Mouse (Mus musculus) neural tube, embryonic 13.5 days (tissue): ENCODE measurements at regions not wholly inside any gene's neighbourhood (a gene's known extent, or its start where the extent isn't known, plus 50 kb on each side); places are given as distances from the start of the nearest gene placed in this dataset.
A peak's percentile ranks its signal among the peaks of the same experiment; 100 is the strongest.

ENCODE experiments used
- ATAC-seq: fragments of 200-750 bp; cut with Nextera tagmentation; 2 replicates; pipeline ENCODE4 v1.8.0; 2017; ENCODE audit warnings: low read depth, mild to moderate bottlenecking, moderate TSS enrichment, moderate library complexity
- H3K27ac ChIP-seq: fragments of 300-500 bp; sonication (generic); replicated peaks from 2 replicates; pipeline ENCODE4 v1.5.1; 2015; ENCODE audit warnings: moderate library complexity, mild to moderate bottlenecking, inconsistent platforms
- H3K27me3 ChIP-seq: fragments of 300-500 bp; sonication (generic); 2 replicates; pipeline ENCODE4 v1.6.1; 2015; ENCODE audit warnings: mild to moderate bottlenecking, inconsistent platforms
- H3K36me3 ChIP-seq: fragments of 300-500 bp; sonication (generic); 2 replicates; pipeline ENCODE4 v1.6.1; 2015; ENCODE audit warnings: mild to moderate bottlenecking, inconsistent platforms
- H3K4me1 ChIP-seq: fragments of 300-500 bp; sonication (generic); replicated peaks from 2 replicates; pipeline ENCODE4 v1.6.1; 2015; ENCODE audit warnings: inconsistent platforms
- H3K4me2 ChIP-seq: fragments of 300-500 bp; sonication (generic); 2 replicates; pipeline ENCODE4 v1.6.1; 2015; ENCODE audit warnings: inconsistent platforms, mild to moderate bottlenecking, moderate library complexity
- H3K4me3 ChIP-seq: fragments of 300-500 bp; sonication (generic); 2 replicates; pipeline ENCODE4 v1.5.1; 2015; ENCODE audit warnings: mild to moderate bottlenecking, inconsistent platforms
- H3K9ac ChIP-seq: fragments of 300-500 bp; sonication (generic); 2 replicates; pipeline ENCODE4 v1.6.1; 2015; ENCODE audit warnings: moderate library complexity, mild to moderate bottlenecking, inconsistent platforms
- H3K9me3 ChIP-seq: fragments of 300-500 bp; sonication (generic); 2 replicates; pipeline ENCODE4 v1.6.1; 2016; ENCODE audit warnings: inconsistent platforms
- WGBS: fragments of 180-500 bp; shearing (Covaris S2); methylation state at CpG from one replicate; pipeline ENCODE4 v1.1.7; 2015; 5-methylcytosine and 5-hydroxymethylcytosine counted together

DNA sequence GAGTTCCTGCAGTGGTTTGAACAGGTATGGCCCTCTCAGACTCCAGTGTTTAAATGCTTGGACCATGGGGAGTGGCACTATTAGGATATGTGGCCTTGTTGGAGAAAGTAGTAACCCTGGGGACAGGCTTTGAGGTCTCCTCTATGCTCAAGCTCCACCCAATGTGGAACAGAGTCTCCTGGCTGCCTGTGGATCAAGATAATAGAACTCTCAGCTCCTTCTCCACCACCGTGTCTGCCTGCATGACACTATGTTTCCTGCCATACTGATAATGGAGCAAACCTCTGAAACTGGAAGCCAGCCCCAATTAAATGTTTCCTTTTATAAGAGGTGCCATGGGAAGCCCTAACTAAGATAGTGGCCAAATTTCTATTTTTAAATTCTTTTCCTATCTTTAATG is 252.2 kb downstream of the Sox4 start:
- Histone ChIP-seq H3K4me1 (peaks cover 22% of the 10 kb centered on the region), H3K36me3 (no peaks in the 10 kb centered on the region), H3K27me3 (no peaks in the 10 kb centered on the region), H3K9me3 (no peaks in the 10 kb centered on the region), H3K27ac (no peak overlapping the region), H3K4me3 (no peak overlapping the region), H3K9ac (no peak overlapping the region), H3K4me2 (no peak overlapping the region)
- 62% methylated on average over 1 of the region's 1 CpGs for WGBS
- no peak for ATAC-seq

DNA sequence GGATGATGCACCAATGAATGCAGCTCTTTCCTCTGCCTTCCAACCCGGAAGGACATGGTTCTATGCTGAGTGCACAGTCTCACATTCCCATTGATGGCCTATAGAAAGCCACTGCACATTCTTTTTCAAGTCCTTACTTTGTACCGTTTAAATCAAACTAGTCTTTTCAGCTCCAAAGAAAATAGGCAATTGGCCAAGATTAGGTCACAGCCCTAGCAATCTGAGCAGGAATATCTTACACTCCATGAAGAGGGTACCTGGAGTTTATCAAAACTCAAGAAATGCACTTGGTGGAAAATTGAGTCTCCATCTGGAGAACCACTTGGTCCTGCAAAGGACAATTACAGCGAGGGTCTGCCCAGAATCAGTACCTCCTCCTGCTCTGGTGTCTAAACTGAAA is 253.4 kb downstream of the Sox4 start:
- Histone ChIP-seq H3K27me3 (no peaks in the 10 kb centered on the region), H3K9ac (no peak overlapping the region), H3K4me3 (no peak overlapping the region), H3K9me3 (no peaks in the 10 kb centered on the region), H3K27ac (no peak overlapping the region), H3K36me3 (no peaks in the 10 kb centered on the region), H3K4me1 (peaks cover 22% of the 10 kb centered on the region), H3K4me2 (no peak overlapping the region)
- no peak for ATAC-seq
- WGBS, result 74% methylated on average over 3 of the region's 3 CpGs

GRCm38 (mm10) chr13:28699490-28700032 is 254.0 kb downstream of the Sox4 start:
- H3K9me3 ChIP-seq, result no peaks in the 10 kb centered on the region
- H3K4me3 ChIP-seq, result no peak overlapping the region
- peaks cover 22% of the 10 kb centered on the region for H3K4me1 ChIP-seq
- no peaks in the 10 kb centered on the region for H3K36me3 ChIP-seq
- H3K4me2 ChIP-seq, result no peak overlapping the region
- no peak overlapping the region for H3K9ac ChIP-seq
- WGBS, result 87% methylated on average over 4 of the region's 4 CpGs
- H3K27me3 ChIP-seq, result no peaks in the 10 kb centered on the region
- H3K27ac ChIP-seq, result no peak overlapping the region
- ATAC-seq, result no peak

GRCm38 (mm10) chr13:28697796-28698678 is 255.5 kb downstream of the Sox4 start:
- Histone ChIP-seq H3K27ac (peak overlapping the region; percentile 65), H3K4me3 (no peak overlapping the region), H3K9ac (0 out of 2 replicates have a peak overlapping the region, but pooled peaks have one; percentile 9), H3K36me3 (no peaks in the 10 kb centered on the region), H3K4me2 (peak overlapping the region; percentile 15), H3K27me3 (no peaks in the 10 kb centered on the region), H3K4me1 (peaks cover 22% of the 10 kb centered on the region), H3K9me3 (no peaks in the 10 kb centered on the region)
- ATAC-seq, result peak; percentile 69
- WGBS, result 21% methylated on average over 12 of the region's 12 CpGs

- Histone ChIP-seq H3K9me3 (no peaks in the 10 kb centered on the region), H3K4me1 (peaks cover 24% of the 10 kb centered on the region), H3K9ac (no peak overlapping the region), H3K4me3 (no peak overlapping the region), H3K36me3 (no peaks in the 10 kb centered on the region), H3K4me2 (no peak overlapping the region), H3K27ac (no peak overlapping the region), H3K27me3 (no peaks in the 10 kb centered on the region)
- ATAC-seq, result no peak
- WGBS, result 61% methylated on average over 4 of the region's 4 CpGs
Measured at GRCm38 (mm10) chr13:28693078-28693477, 260.4 kb downstream of the Sox4 start.

- WGBS, result 77% methylated on average over 5 of the region's 5 CpGs
- ATAC-seq, result no peak
- Histone ChIP-seq H3K9me3 (no peaks in the 10 kb centered on the region), H3K9ac (no peak overlapping the region), H3K4me2 (no peak overlapping the region), H3K36me3 (no peaks in the 10 kb centered on the region), H3K27me3 (no peaks in the 10 kb centered on the region), H3K4me3 (no peak overlapping the region), H3K27ac (0 out of 2 replicates have a peak overlapping the region, but pooled peaks have one; percentile 2), H3K4me1 (peaks cover 19% of the 10 kb centered on the region)
Measured at GRCm38 (mm10) chr13:28692587-28692986, 260.9 kb downstream of the Sox4 start.

- Histone ChIP-seq H3K4me3 (no peak overlapping the region), H3K9ac (no peak overlapping the region), H3K27me3 (no peaks in the 10 kb centered on the region), H3K4me2 (no peak overlapping the region), H3K4me1 (peaks cover 14% of the 10 kb centered on the region), H3K27ac (0 out of 2 replicates have a peak overlapping the region, but pooled peaks have one; percentile 18), H3K36me3 (no peaks in the 10 kb centered on the region), H3K9me3 (no peaks in the 10 kb centered on the region)
- 73% methylated on average over 5 of the region's 5 CpGs for WGBS
- ATAC-seq, result no peak
Measured at GRCm38 (mm10) chr13:28690511-28691160, 262.9 kb downstream of the Sox4 start.

GRCm38 (mm10) chr13:28687838-28688237 is 265.7 kb downstream of the Sox4 start:
- WGBS, result 100% methylated on average over 1 of the region's 1 CpGs

DNA sequence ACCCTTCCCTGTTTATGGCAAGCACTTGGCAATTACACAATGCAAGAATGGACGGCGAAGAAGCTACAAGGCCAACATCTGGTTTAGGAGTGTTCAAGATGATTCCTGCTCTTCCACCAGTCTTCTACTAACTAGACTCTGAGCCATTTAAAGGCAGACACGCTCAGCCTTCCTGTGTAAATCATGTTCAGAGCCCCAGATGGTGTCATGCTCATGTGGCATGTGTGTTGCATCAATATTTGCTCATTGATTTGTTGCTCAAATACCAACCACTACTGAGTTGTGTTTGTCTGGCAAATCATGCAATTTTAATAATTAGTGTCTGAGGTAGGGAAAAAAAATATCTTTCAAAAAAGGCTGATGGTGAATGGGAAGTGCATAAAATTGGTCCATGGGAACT is 269.2 kb downstream of the Sox4 start:
- no peak for ATAC-seq

More at GRCm38 (mm10) chr13:28687838-28688237, 265.7 kb downstream of the Sox4 start:
- H3K9ac ChIP-seq, result no peak overlapping the region
- H3K4me1 ChIP-seq, result peaks cover 15% of the 10 kb centered on the region
- H3K27me3 ChIP-seq, result no peaks in the 10 kb centered on the region
- no peaks in the 10 kb centered on the region for H3K9me3 ChIP-seq
- no peak overlapping the region for H3K4me3 ChIP-seq
- no peak for ATAC-seq
- H3K27ac ChIP-seq, result no peak overlapping the region
- H3K4me2 ChIP-seq, result no peak overlapping the region
- H3K36me3 ChIP-seq, result no peaks in the 10 kb centered on the region

DNA sequence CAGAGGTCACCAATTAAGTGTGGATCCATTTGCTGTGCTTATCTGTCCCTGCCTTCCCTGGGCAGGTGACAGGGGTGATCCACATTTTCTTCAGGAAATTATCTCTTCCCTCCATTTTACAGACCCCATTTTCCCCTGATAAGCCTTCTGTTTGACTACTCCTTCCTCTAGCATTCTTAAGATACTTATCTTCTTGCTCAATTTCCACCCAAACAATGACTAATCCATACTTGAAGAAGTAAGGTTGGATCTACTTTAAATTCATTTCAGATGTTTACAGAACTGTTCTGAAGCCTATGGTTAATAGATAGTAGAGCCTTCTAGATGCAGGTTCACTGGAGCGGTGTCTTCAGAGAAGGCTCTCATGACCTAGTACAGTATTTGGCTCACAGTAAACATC is 273.2 kb downstream of the Sox4 start:
- Histone ChIP-seq H3K4me3 (no peak overlapping the region), H3K36me3 (no peaks in the 10 kb centered on the region), H3K27ac (no peak overlapping the region), H3K27me3 (no peaks in the 10 kb centered on the region), H3K4me2 (no peak overlapping the region), H3K4me1 (peaks cover 14% of the 10 kb centered on the region), H3K9ac (no peak overlapping the region), H3K9me3 (no peaks in the 10 kb centered on the region)
- 76% methylated on average over 1 of the region's 1 CpGs for WGBS
- ATAC-seq, result no peak

More for the DNA sequence above, 269.2 kb downstream of the Sox4 start:
- Histone ChIP-seq H3K9me3 (no peaks in the 10 kb centered on the region), H3K27me3 (no peaks in the 10 kb centered on the region), H3K4me1 (peaks cover 16% of the 10 kb centered on the region; the same call in 1 of the 2 replicates), H3K27ac (no peak overlapping the region), H3K4me3 (no peak overlapping the region), H3K9ac (no peak overlapping the region), H3K36me3 (no peaks in the 10 kb centered on the region), H3K4me2 (no peak overlapping the region)
- 70% methylated on average over 3 of the region's 3 CpGs for WGBS

DNA sequence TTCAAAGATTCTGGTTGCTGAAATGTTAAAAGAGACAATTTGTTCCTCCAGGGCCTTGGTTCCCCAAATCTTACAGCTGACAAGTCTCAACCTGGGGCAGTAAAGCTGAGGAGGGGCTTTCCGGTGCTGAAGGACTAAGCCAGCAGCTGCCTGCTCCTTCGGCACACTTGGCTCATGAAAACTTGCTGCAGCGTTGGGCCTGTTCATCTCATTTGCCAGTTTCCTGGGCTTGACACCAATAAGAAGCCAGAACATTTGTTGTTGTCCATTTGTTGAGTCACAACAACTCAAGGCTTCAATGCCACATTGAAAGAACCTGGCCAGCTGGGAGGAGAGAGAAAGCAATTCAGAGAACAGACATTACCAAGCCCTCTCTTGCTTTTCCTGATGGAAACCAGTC is 279.9 kb downstream of the Sox4 start:
- no peak overlapping the region for H3K9ac ChIP-seq
- no peak overlapping the region for H3K4me3 ChIP-seq
- no peak overlapping the region for H3K4me2 ChIP-seq
- no peaks in the 10 kb centered on the region for H3K27me3 ChIP-seq
- H3K27ac ChIP-seq, result no peak overlapping the region
- no peaks in the 10 kb centered on the region for H3K9me3 ChIP-seq
- WGBS, result 83% methylated on average over 3 of the region's 3 CpGs
- ATAC-seq, result no peak
- H3K36me3 ChIP-seq, result no peaks in the 10 kb centered on the region
- H3K4me1 ChIP-seq, result peaks cover 23% of the 10 kb centered on the region

DNA sequence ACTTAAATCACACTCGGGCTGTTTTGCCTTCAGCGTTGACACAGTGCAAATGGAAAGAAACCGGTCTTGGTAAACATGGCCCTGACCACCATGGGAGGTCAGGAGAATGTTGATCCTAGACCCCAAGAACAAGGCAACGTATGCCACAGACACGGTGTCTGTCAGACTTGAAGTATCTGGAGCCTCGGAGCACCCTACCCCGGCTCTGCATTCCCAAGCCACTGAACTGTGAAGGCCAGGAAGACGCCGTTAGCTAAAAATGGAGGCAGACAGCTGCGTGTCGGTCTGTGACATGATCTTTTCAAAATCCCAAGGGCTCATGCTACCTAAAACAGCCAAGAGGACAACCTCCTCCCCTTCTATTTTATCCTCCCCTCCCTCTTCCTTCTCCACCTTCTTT is 282.0 kb downstream of the Sox4 start:
- no peak overlapping the region for H3K4me3 ChIP-seq
- peaks cover 40% of the 10 kb centered on the region for H3K4me1 ChIP-seq
- ATAC-seq, result no peak
- no peaks in the 10 kb centered on the region for H3K36me3 ChIP-seq
- H3K9me3 ChIP-seq, result no peaks in the 10 kb centered on the region
- no peak overlapping the region for H3K9ac ChIP-seq
- H3K27me3 ChIP-seq, result no peaks in the 10 kb centered on the region
- WGBS, result 67% methylated on average over 11 of the region's 11 CpGs
- no peak overlapping the region for H3K27ac ChIP-seq
- 0 out of 2 replicates have a peak overlapping the region, but pooled peaks have one; percentile 7 for H3K4me2 ChIP-seq
